Mouse (Mus musculus): ENCODE results near the gene C77080. TPM values are rescaled to one million over a fixed set of nuclear protein-coding genes. Genes with fewer than 3 reads are reported as not detected.
A peak's percentile ranks its signal among the peaks of the same experiment; 100 is the strongest.

The C77080 gene
- polyA plus RNA-seq, 1 experiment from 2014 or later, result 10.8 TPM

- 51% methylated on average over 15 of the region's 15 CpGs for WGBS
- no peaks in the 10 kb centered on the region for H3K9me3 ChIP-seq (ENCODE audit: control insufficient read depth, low read length)
- ATAC-seq, result no peak
- no peak overlapping the region for H3K4me3 ChIP-seq (ENCODE audit: low read length)
- no peak overlapping the region for H3K27ac ChIP-seq (ENCODE audit: low read depth, low read length)
- H3K4me2 ChIP-seq (ENCODE audit: low read length), result no peak overlapping the region; the same call in 1 of the 2 replicates
- peaks cover 22% of the 10 kb centered on the region for H3K4me1 ChIP-seq (ENCODE audit: control insufficient read depth, insufficient read depth, low read depth, low read length)
- H3K9ac ChIP-seq (ENCODE audit: low read depth, low read length), result no peak overlapping the region
- H3K36me3 ChIP-seq (ENCODE audit: control insufficient read depth, insufficient read depth, low read length), result no peaks in the 10 kb centered on the region
- peaks cover 34% of the 10 kb centered on the region for H3K27me3 ChIP-seq (replicated peaks; ENCODE audit: control insufficient read depth, insufficient read depth, low read length)
Observed at GRCm38 (mm10) chr4:129246360-129247301, 14.6 kb downstream of the C77080 start.

- no peaks in the 10 kb centered on the region for H3K36me3 ChIP-seq (ENCODE audit: control insufficient read depth, insufficient read depth, low read length)
- no peak for ATAC-seq
- 58% methylated on average over 4 of the region's 4 CpGs for WGBS
- no peak overlapping the region for H3K27ac ChIP-seq (ENCODE audit: low read depth, low read length)
- H3K9me3 ChIP-seq (ENCODE audit: control insufficient read depth, low read length), result no peaks in the 10 kb centered on the region
- peaks cover 21% of the 10 kb centered on the region for H3K27me3 ChIP-seq (replicated peaks; ENCODE audit: control insufficient read depth, insufficient read depth, low read length)
- no peak overlapping the region for H3K9ac ChIP-seq (ENCODE audit: low read depth, low read length)
- no peak overlapping the region for H3K4me2 ChIP-seq (ENCODE audit: low read length)
- peaks cover 15% of the 10 kb centered on the region for H3K4me1 ChIP-seq (ENCODE audit: control insufficient read depth, insufficient read depth, low read depth, low read length)
- H3K4me3 ChIP-seq (ENCODE audit: low read length), result no peak overlapping the region
Observed at GRCm38 (mm10) chr4:129244802-129245201, 16.4 kb downstream of the C77080 start.

GRCm38 (mm10) chr4:129242761-129243160 is 18.4 kb downstream of the C77080 start:
- ATAC-seq, result no peak
- H3K9me3 ChIP-seq (ENCODE audit: control insufficient read depth, low read length), result no peaks in the 10 kb centered on the region
- H3K4me3 ChIP-seq (ENCODE audit: low read length), result no peak overlapping the region
- 32% methylated on average over 4 of the region's 4 CpGs for WGBS
- no peak overlapping the region; the same call in 1 of the 2 replicates for H3K9ac ChIP-seq (ENCODE audit: low read depth, low read length)
- no peaks in the 10 kb centered on the region for H3K36me3 ChIP-seq (ENCODE audit: control insufficient read depth, insufficient read depth, low read length)
- peaks cover 20% of the 10 kb centered on the region for H3K4me1 ChIP-seq (ENCODE audit: control insufficient read depth, insufficient read depth, low read depth, low read length)
- no peak overlapping the region; the same call in 1 of the 2 replicates for H3K27ac ChIP-seq (ENCODE audit: low read depth, low read length)
- no peak overlapping the region for H3K4me2 ChIP-seq (ENCODE audit: low read length)
- peaks cover 12% of the 10 kb centered on the region; the same call in 1 of the 2 replicates for H3K27me3 ChIP-seq (replicated peaks; ENCODE audit: control insufficient read depth, insufficient read depth, low read length)

DNA sequence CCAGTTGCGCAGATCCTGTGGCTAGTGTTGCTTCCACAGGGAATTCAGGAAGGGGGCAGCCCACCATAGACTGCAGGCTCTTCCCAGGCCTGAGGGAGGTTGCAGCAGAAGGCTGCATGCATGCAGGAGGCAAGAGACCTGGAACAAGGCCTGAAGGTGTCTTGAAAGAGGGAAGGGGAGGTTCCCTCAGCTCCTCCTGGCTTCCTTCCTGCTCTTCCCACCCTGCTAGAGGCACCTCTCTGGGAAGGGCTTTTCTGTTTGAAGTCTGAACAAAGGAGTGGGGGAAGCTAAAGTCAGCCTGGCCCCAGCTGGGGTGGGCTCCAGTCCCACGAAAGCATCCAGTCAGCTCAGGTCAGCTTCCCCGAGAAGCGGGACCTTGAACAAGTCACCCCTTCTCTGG is 18.9 kb downstream of the C77080 start:
- no peak overlapping the region for H3K4me2 ChIP-seq (ENCODE audit: low read length)
- H3K36me3 ChIP-seq (ENCODE audit: control insufficient read depth, insufficient read depth, low read length), result no peaks in the 10 kb centered on the region
- H3K4me3 ChIP-seq (ENCODE audit: low read length), result no peak overlapping the region
- H3K9ac ChIP-seq (ENCODE audit: low read depth, low read length), result peak overlapping the region; percentile 30
- H3K27me3 ChIP-seq (replicated peaks; ENCODE audit: control insufficient read depth, insufficient read depth, low read length), result peaks cover 8% of the 10 kb centered on the region; the same call in 1 of the 2 replicates
- peaks cover 23% of the 10 kb centered on the region for H3K4me1 ChIP-seq (ENCODE audit: control insufficient read depth, insufficient read depth, low read depth, low read length)
- 32% methylated on average over 4 of the region's 4 CpGs for WGBS
- no peak for ATAC-seq
- no peaks in the 10 kb centered on the region for H3K9me3 ChIP-seq (ENCODE audit: control insufficient read depth, low read length)
- H3K27ac ChIP-seq (ENCODE audit: low read depth, low read length), result no peak overlapping the region; the same call in 1 of the 2 replicates

GRCm38 (mm10) chr4:129241898-129242297 is 19.3 kb downstream of the C77080 start:
- no peak overlapping the region; the same call in 1 of the 2 replicates for H3K4me2 ChIP-seq (ENCODE audit: low read length)
- H3K27me3 ChIP-seq (replicated peaks; ENCODE audit: control insufficient read depth, insufficient read depth, low read length), result peaks cover 4% of the 10 kb centered on the region; the same call in 1 of the 2 replicates
- no peaks in the 10 kb centered on the region for H3K9me3 ChIP-seq (ENCODE audit: control insufficient read depth, low read length)
- H3K4me3 ChIP-seq (ENCODE audit: low read length), result no peak overlapping the region
- H3K9ac ChIP-seq (ENCODE audit: low read depth, low read length), result no peak overlapping the region; the same call in 1 of the 2 replicates
- WGBS, result 15% methylated on average over 7 of the region's 7 CpGs
- ATAC-seq, result no peak
- H3K27ac ChIP-seq (ENCODE audit: low read depth, low read length), result no peak overlapping the region
- H3K4me1 ChIP-seq (ENCODE audit: control insufficient read depth, insufficient read depth, low read depth, low read length), result peaks cover 27% of the 10 kb centered on the region
- no peaks in the 10 kb centered on the region for H3K36me3 ChIP-seq (ENCODE audit: control insufficient read depth, insufficient read depth, low read length)

DNA sequence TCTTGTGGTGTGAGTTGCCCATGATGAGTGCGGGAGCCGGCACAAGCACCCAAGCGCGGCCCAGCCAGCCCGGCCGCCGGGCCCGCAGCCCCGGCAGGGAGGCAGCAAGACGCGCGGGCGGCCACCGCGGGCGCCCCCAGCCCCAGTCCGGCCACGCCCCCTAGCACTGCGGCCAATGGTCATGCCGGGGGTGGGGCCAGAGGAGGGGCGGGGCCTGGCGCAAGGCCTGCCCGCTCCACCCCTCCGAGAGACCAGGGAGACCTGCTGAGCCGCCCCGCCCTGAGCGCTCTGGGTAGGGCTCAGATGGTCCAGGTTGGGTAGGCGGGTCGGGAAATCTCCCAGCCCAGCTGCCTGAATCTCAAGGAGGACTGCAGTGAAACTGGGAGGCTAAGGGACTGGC is 22.1 kb downstream of the C77080 start:
- WGBS, result 0% methylated on average over 21 of the region's 29 CpGs
- Histone ChIP-seq H3K36me3 (ENCODE audit: control insufficient read depth, insufficient read depth, low read length) (no peaks in the 10 kb centered on the region), H3K4me1 (ENCODE audit: control insufficient read depth, insufficient read depth, low read depth, low read length) (peaks cover 28% of the 10 kb centered on the region), H3K9me3 (ENCODE audit: control insufficient read depth, low read length) (no peaks in the 10 kb centered on the region), H3K4me3 (ENCODE audit: low read length) (peak overlapping the region; percentile 81), H3K27me3 (replicated peaks; ENCODE audit: control insufficient read depth, insufficient read depth, low read length) (no peaks in the 10 kb centered on the region), H3K9ac (ENCODE audit: low read depth, low read length) (peak overlapping the region; percentile 84), H3K27ac (ENCODE audit: low read depth, low read length) (peak overlapping the region; percentile 74), H3K4me2 (ENCODE audit: low read length) (peak overlapping the region; percentile 84)
- peak; percentile 85 for ATAC-seq

DNA sequence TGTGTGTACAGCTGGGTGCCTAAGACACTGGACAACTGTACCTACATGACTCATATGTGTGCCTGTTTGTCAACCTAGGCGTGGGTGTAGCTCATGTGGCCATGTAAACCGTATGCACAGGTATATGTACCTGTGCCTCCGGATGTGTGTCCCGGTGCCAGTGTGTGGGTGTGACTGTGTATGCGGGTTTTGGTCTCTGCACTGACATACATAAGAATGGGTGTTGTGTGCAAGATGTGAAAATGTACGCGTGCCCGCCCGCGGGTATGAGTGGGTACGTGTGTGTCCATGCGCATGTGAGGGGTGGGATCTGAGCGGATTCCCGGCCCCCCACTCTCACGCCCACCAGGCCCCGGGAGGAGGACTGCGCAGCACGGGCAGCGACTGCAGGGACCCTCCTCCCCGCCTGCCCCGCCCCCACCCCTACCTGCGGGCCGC is 22.6 kb downstream of the C77080 start:
- H3K4me2 ChIP-seq (ENCODE audit: low read length), result peak overlapping the region; percentile 84
- peaks cover 28% of the 10 kb centered on the region for H3K4me1 ChIP-seq (ENCODE audit: control insufficient read depth, insufficient read depth, low read depth, low read length)
- ATAC-seq, result peak; percentile 80

GRCm38 (mm10) chr4:129237843-129238441 is 23.3 kb downstream of the C77080 start:
- Histone ChIP-seq H3K4me3 (ENCODE audit: low read length) (peak overlapping the region; percentile 81), H3K36me3 (ENCODE audit: control insufficient read depth, insufficient read depth, low read length) (no peaks in the 10 kb centered on the region), H3K9me3 (ENCODE audit: control insufficient read depth, low read length) (no peaks in the 10 kb centered on the region), H3K27ac (ENCODE audit: low read depth, low read length) (peak overlapping the region; percentile 74; the same call in 1 of the 2 replicates), H3K9ac (ENCODE audit: low read depth, low read length) (peak overlapping the region; percentile 84), H3K4me2 (ENCODE audit: low read length) (peak overlapping the region; percentile 84), H3K4me1 (ENCODE audit: control insufficient read depth, insufficient read depth, low read depth, low read length) (peaks cover 28% of the 10 kb centered on the region), H3K27me3 (replicated peaks; ENCODE audit: control insufficient read depth, insufficient read depth, low read length) (no peaks in the 10 kb centered on the region)
- 5% methylated on average over 21 of the region's 21 CpGs for WGBS
- no peak for ATAC-seq

More for the DNA sequence above, 22.6 kb downstream of the C77080 start:
- Histone ChIP-seq H3K9me3 (ENCODE audit: control insufficient read depth, low read length) (no peaks in the 10 kb centered on the region), H3K4me3 (ENCODE audit: low read length) (peak overlapping the region; percentile 81), H3K27me3 (replicated peaks; ENCODE audit: control insufficient read depth, insufficient read depth, low read length) (no peaks in the 10 kb centered on the region), H3K36me3 (ENCODE audit: control insufficient read depth, insufficient read depth, low read length) (no peaks in the 10 kb centered on the region), H3K27ac (ENCODE audit: low read depth, low read length) (peak overlapping the region; percentile 74), H3K9ac (ENCODE audit: low read depth, low read length) (peak overlapping the region; percentile 84)
- under 1% methylated on average over 16 of the region's 23 CpGs for WGBS
